Comparison of ENCODE assay signal across 8 mouse cellular contexts in the genomic region with DNA sequence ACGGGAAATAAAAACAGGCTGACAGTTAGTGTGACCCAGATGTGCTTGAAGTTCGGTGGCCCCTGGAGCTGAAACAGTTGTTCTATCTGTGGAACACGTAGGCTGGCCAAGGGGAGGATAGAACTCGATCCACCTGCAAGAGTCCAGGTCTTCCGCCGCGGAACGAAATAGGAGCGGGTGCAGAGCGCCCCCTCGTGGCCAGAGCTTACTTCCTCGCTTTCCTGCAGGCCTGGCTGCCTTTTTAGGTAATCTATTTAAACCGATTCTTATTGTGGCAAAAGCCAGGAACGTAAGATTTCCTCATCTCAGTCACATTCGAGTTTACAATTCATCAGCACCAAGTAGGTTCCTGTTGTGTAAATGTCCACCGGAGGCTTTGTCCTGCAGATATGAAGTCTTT. TPM values are rescaled to one million over a fixed set of nuclear protein-coding genes. Genes with fewer than 3 reads are reported as not detected.
DNase-seq lines count a peak whose midpoint lies in the region; TF ChIP-seq lines count a peak whose summit lies in the region.

No protein-coding gene starts in this region.

- H3K36me3 ChIP-seq in testis, adult 2 months (ENCODE audit: control insufficient read depth, insufficient read depth, low read length), result no peaks in the 10 kb centered on the region

- peaks cover 27% of the 10 kb centered on the region for H3K4me1 ChIP-seq in testis, adult 2 months (ENCODE audit: control insufficient read depth, insufficient read depth, low read length)

- peak overlapping the region; percentile 21; the same call in 1 of the 2 replicates for H3K4me3 ChIP-seq in testis, adult 2 months (ENCODE audit: control insufficient read depth, low read depth, low read length)

- no peak overlapping the region for H3K27ac ChIP-seq in testis, adult 2 months (ENCODE audit: control insufficient read depth, insufficient read depth, low read depth, low read length)

- TF ChIP-seq CTCF in testis, adult 2 months (IDR thresholded peaks at IDR 0.05; ENCODE audit: control insufficient read depth, insufficient read depth, insufficient replicate concordance, low read depth, low read length), result peak; percentile 94

- intact Hi-C loops in heart, postnatal 36 days (cut with DNase I), result loop anchor here (1.0 kb wide), 1 partner anchor 35 kb away; no protein-coding TSS in a partner anchor
- intact Hi-C loops in left cerebral cortex, postnatal 36 days (cut with DNase I), result loop anchor here (1.0 kb wide), 1 partner anchor 33 kb away; no protein-coding TSS in a partner anchor

- DNase-seq in heart, adult 8-10 months (ENCODE audit: low spot score), result peak; percentile 27
- DNase-seq in heart, adult 11 months, result no peak
- DNase-seq in adrenal gland, adult 2 months, result peak; percentile 80
- DNase-seq in embryo, embryonic 11.5 days (ENCODE audit: low read depth, low spot score), result peak; percentile 54
- DNase-seq in heart, postnatal 36 days, result peak; percentile 49 to 72
- DNase-seq in left cerebral cortex, postnatal 36 days (ENCODE audit: low spot score in 2 of 2), result peak; percentile 76 to 82
- DNase-seq in natural killer cell, adult 2 months (ENCODE audit: low spot score in 2 of 2), result peak; percentile 70 to 87

- H3K27me3 ChIP-seq in testis, adult 2 months (ENCODE audit: control insufficient read depth, insufficient read depth, low read length), result peaks cover 4% of the 10 kb centered on the region

- no peak for TF ChIP-seq POLR2A in testis, adult 2 months (IDR thresholded peaks at IDR 0.05; ENCODE audit: control insufficient read depth, low read depth, low read length)

RNA-seq across cellular contexts. Expression of a gene that starts 2.6 kb away (rescaled TPM):
- 1 to 10 TPM; 1.7 to 2.0 (median 1.9) TPM for total RNA-seq in heart, adult 8-10 months (2022)
- 10 to 100 TPM; 12.8 to 13.4 TPM for total RNA-seq in adrenal gland, adult 2 months (2021)
- 28.5 and 28.6 TPM in 2 replicates for polyA plus RNA-seq in adrenal gland, adult 2 months (2012; rRNA removed)
- total RNA-seq in heart, postnatal 36 days (2021), result 1 to 10 TPM; 1.8 to 1.9 TPM
- total RNA-seq in left cerebral cortex, postnatal 36 days (2021), result 10 to 100 TPM; 67.3 to 71.3 TPM
- polyA plus RNA-seq in testis, adult 2 months (2012; rRNA removed), result 38.6 and 46.0 TPM in 2 replicates

RNA-seq across cellular contexts. Expression of a gene that starts 35.3 kb away (rescaled TPM):
- total RNA-seq in heart, adult 8-10 months (2022), result 1 to 10 TPM in 1 of 4 experiments, under 1 TPM in 3; 0.62 to 1.0 (median 0.83) TPM
- under 1 TPM; 0.55 to 0.92 TPM for total RNA-seq in adrenal gland, adult 2 months (2021)
- 3.5 and 3.7 TPM in 2 replicates for polyA plus RNA-seq in adrenal gland, adult 2 months (2012; rRNA removed)
- 1 to 10 TPM in 1 of 2 experiments, under 1 TPM in 1; 0.80 to 2.4 TPM for total RNA-seq in heart, postnatal 36 days (2021)
- under 1 TPM in 1 of 2 experiments, not detected in 1; 0.23 TPM for total RNA-seq in left cerebral cortex, postnatal 36 days (2021)
- 0.23 and 0.36 TPM in 2 replicates for polyA plus RNA-seq in testis, adult 2 months (2012; rRNA removed)

Comparison
In these comparisons a context has a peak if more than half of its experiments do, and no peak if none do; other contexts are left out.
1. RNA of a gene that starts 2.6 kb away (total RNA-seq): 67.3 to 71.3 TPM in left cerebral cortex, postnatal 36 days; 12.8 to 13.4 TPM in adrenal gland, adult 2 months, 1.7 to 2.0 TPM in heart, adult 8-10 months and 1.8 to 1.9 TPM in heart, postnatal 36 days; every median in the first group is over 4 times any median in the second.